Mouse (Mus musculus) hindbrain, embryonic 14.5 days (tissue): ENCODE measurements at regions not wholly inside any gene's neighbourhood (a gene's known extent, or its start where the extent isn't known, plus 50 kb on each side); places are given as distances from the start of the nearest gene placed in this dataset.

Experiments
- ATAC-seq: fragments of 200-750 bp; cut with Nextera tagmentation; 2 replicates; pipeline ENCODE4 v1.8.0; 2017; ENCODE audit warnings: moderate number of reproducible peaks, mild to moderate bottlenecking, moderate TSS enrichment, moderate library complexity; ENCODE audit not compliant: low FRiP score
- DNase-seq: peaks from one replicate; pipeline ENCODE4 v3.0.0-alpha.2; 2015; ENCODE audit warnings: low spot score
- H3K27ac ChIP-seq: fragments of 300-500 bp; sonication (generic); 2 replicates; pipeline ENCODE4 v1.5.1; 2014; ENCODE audit warnings: mild to moderate bottlenecking, moderate library complexity
- H3K27me3 ChIP-seq: fragments of 300-500 bp; sonication (generic); 2 replicates; pipeline ENCODE4 v1.6.1; 2014; ENCODE audit warnings: mild to moderate bottlenecking, low read length, mixed read lengths; ENCODE audit not compliant: control insufficient read depth, insufficient read depth
- H3K36me3 ChIP-seq: fragments of 300-500 bp; sonication (generic); replicated peaks from 2 replicates; pipeline ENCODE4 v1.6.1; 2014; ENCODE audit not compliant: control insufficient read depth, insufficient read depth
- H3K4me1 ChIP-seq: fragments of 300-500 bp; sonication (generic); replicated peaks from 2 replicates; pipeline ENCODE4 v1.6.1; 2014; ENCODE audit warnings: antibody characterized with exemption, low read length, mixed read lengths; ENCODE audit not compliant: control insufficient read depth, insufficient read depth
- H3K4me2 ChIP-seq: fragments of 300-500 bp; sonication (generic); replicated peaks from 2 replicates; pipeline ENCODE4 v1.6.1; 2014; ENCODE audit warnings: mild to moderate bottlenecking, moderate library complexity
- H3K4me3 ChIP-seq: fragments of 300-500 bp; sonication (generic); replicated peaks from 2 replicates; pipeline ENCODE4 v1.5.1; 2014; ENCODE audit warnings: mild to moderate bottlenecking, low read length
- H3K9ac ChIP-seq: fragments of 300-500 bp; sonication (generic); 2 replicates; pipeline ENCODE4 v1.6.1; 2014
- H3K9me3 ChIP-seq: fragments of 300-500 bp; sonication (generic); 2 replicates; pipeline ENCODE4 v1.6.1; 2016; ENCODE audit warnings: low read length; ENCODE audit not compliant: control insufficient read depth
- WGBS: fragments of 180-500 bp; shearing (Covaris S2); extraction: QIAGEN DNeasy Blood & Tissue Kit; methylation state at CpG from one replicate; pipeline ENCODE4 v1.1.7; 2014; 5-methylcytosine and 5-hydroxymethylcytosine counted together

DNA sequence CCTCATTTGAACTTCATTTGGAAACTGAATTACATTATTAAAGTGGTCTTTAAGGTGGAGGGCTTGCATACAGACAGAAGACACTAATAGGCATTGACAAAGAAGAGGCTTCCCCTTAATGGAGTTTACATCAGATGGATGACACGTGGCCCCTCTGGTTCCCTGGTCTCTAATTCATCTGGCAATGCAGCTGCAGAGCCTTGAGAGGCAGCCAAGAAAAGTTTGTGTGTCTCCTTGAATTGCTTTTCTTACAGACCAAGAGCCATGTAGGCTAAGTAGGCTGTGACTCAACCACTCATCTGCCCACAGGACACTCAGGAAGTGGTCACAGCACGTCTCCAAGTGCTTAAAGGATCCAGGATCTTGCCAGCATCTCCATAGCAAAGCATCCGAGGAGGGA lies 183.8 kb downstream of the Pdcd6ip start:
- H3K4me3 ChIP-seq, result no peak overlapping the region

DNA sequence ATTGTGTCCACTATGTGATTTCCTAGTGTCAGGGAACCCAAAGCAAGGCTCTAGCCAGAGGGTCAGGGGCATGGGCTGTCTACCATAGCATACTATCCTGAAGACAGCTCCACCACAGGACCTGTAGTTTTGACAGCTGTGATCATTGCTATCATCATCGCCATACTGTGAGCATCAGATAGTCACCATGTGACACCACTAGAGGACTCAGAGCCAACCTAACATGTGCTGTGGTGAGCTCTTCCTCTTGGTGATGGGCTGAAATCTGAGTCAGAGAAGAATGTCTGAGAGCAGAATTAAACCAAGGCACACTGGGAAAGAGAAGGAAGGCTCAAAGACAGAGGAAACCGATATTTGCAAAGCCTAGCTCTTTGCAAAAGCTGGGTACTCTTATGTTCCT lies 184.9 kb downstream of the Pdcd6ip start:
- 94% methylated on average over 2 of the region's 2 CpGs for WGBS

More for the DNA sequence above, 183.8 kb downstream of the Pdcd6ip start:
- no peak for DNase-seq
- Histone ChIP-seq H3K27ac (no peak overlapping the region), H3K36me3 (no peaks in the 10 kb centered on the region), H3K4me1 (no peaks in the 10 kb centered on the region), H3K9ac (no peak overlapping the region), H3K9me3 (no peaks in the 10 kb centered on the region), H3K4me2 (no peak overlapping the region), H3K27me3 (no peaks in the 10 kb centered on the region)
- no peak for ATAC-seq
- WGBS, result 75% methylated on average over 3 of the region's 3 CpGs

DNA sequence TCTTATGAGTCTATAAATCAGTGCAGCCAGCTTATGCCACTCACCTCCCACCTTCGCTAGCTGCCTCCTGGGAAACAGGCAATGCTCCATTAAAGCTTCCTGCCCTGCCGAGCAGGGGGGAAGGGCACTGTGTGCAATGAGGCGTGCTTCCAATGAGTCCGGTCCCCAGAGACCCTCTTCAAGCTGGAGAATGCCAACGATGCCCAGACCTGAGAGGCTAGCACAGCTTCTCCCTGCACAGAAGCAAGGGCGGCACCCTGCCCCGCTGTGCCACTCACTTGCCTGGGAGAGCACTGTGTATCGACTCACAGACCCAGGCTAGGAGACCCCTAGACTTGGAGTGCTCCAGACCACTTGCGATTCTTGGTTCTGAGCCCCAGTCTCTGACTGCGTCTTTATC lies 188.3 kb downstream of the Pdcd6ip start:
- Histone ChIP-seq H3K4me2 (no peak overlapping the region), H3K4me1 (no peaks in the 10 kb centered on the region), H3K4me3 (no peak overlapping the region), H3K27ac (no peak overlapping the region), H3K9ac (no peak overlapping the region), H3K36me3 (no peaks in the 10 kb centered on the region), H3K27me3 (no peaks in the 10 kb centered on the region), H3K9me3 (no peaks in the 10 kb centered on the region)
- DNase-seq (no peak), ATAC-seq (no peak)
- 57% methylated on average over 10 of the region's 10 CpGs for WGBS

More for the DNA sequence above, 184.9 kb downstream of the Pdcd6ip start:
- no peak overlapping the region for H3K4me2 ChIP-seq
- no peaks in the 10 kb centered on the region for H3K9me3 ChIP-seq
- H3K9ac ChIP-seq, result no peak overlapping the region
- no peaks in the 10 kb centered on the region for H3K27me3 ChIP-seq
- no peak overlapping the region for H3K4me3 ChIP-seq
- no peaks in the 10 kb centered on the region for H3K36me3 ChIP-seq
- ATAC-seq (no peak), DNase-seq (no peak)
- no peaks in the 10 kb centered on the region for H3K4me1 ChIP-seq
- no peak overlapping the region for H3K27ac ChIP-seq

DNA sequence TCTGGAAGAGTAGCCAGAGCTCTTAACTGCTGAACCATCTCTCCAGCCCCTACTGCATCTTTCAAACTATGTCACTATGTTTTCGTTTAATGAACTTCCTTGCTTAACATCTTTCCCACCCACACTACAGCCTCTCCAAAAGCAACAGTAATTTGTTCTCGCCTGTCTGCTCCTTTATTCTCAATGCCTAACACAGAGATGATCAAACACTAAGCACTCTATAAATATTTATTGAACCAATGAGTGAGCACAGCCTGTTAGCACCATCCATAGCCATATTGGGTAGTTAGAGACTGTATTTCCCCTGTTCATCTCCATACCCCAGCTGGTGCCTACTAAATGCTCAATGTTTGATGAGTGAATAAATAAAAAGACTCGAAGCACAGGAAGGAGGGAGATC lies 189.6 kb downstream of the Pdcd6ip start:
- no peak overlapping the region for H3K4me2 ChIP-seq
- H3K4me1 ChIP-seq, result no peaks in the 10 kb centered on the region
- 85% methylated on average over 3 of the region's 3 CpGs for WGBS
- no peak overlapping the region for H3K27ac ChIP-seq
- no peak overlapping the region for H3K9ac ChIP-seq
- H3K9me3 ChIP-seq, result no peaks in the 10 kb centered on the region
- no peak for ATAC-seq
- H3K27me3 ChIP-seq, result no peaks in the 10 kb centered on the region
- no peak overlapping the region for H3K4me3 ChIP-seq
- no peak for DNase-seq
- H3K36me3 ChIP-seq, result no peaks in the 10 kb centered on the region

DNA sequence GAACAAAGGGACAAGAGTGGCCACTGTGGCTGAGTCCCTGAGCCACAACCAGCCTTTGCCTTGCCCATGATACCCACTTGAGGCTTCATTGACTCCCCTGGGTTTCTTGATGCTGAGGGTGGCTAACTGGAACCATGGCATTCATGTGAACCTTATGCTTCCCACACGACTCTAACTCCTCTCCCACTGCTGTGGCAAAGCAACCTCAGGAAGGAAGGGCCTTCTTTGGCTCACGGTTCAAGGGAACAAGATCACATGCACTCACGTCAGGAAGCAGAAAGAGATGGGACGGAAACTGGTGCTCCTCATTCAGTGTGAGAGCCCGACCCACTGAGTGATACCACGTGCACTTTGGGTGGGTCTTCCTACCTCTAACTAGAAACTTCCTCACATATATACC lies 190.3 kb downstream of the Pdcd6ip start:
- Histone ChIP-seq H3K27ac (no peak overlapping the region), H3K4me2 (no peak overlapping the region), H3K36me3 (no peaks in the 10 kb centered on the region), H3K4me1 (no peaks in the 10 kb centered on the region), H3K4me3 (no peak overlapping the region), H3K9me3 (no peaks in the 10 kb centered on the region), H3K27me3 (no peaks in the 10 kb centered on the region), H3K9ac (no peak overlapping the region)
- WGBS, result 94% methylated on average over 6 of the region's 6 CpGs
- no peak for DNase-seq
- no peak for ATAC-seq

DNA sequence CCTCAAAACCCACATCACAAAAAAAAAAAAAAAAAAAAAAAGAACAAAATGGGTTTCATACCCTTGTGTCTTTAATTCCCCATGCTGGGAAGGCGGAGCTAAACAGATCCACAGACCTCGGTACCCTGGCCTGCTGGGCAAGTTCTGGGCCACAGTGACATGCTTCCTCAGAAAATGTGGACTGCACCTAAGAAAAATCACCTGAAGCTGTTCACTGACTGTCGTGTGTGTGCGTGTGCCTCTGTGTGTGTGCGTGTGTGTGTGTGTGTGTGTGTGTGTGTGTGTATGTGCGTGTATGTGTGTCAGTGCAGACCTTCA lies 192.4 kb downstream of the Pdcd6ip start:
- 83% methylated on average over 6 of the region's 6 CpGs for WGBS
- no peaks in the 10 kb centered on the region for H3K4me1 ChIP-seq
- H3K27me3 ChIP-seq, result no peaks in the 10 kb centered on the region
- H3K4me2 ChIP-seq, result no peak overlapping the region
- no peak for DNase-seq
- no peak overlapping the region for H3K4me3 ChIP-seq
- H3K9me3 ChIP-seq, result no peaks in the 10 kb centered on the region
- ATAC-seq, result no peak
- no peak overlapping the region for H3K9ac ChIP-seq
- no peaks in the 10 kb centered on the region for H3K36me3 ChIP-seq
- no peak overlapping the region for H3K27ac ChIP-seq

DNA sequence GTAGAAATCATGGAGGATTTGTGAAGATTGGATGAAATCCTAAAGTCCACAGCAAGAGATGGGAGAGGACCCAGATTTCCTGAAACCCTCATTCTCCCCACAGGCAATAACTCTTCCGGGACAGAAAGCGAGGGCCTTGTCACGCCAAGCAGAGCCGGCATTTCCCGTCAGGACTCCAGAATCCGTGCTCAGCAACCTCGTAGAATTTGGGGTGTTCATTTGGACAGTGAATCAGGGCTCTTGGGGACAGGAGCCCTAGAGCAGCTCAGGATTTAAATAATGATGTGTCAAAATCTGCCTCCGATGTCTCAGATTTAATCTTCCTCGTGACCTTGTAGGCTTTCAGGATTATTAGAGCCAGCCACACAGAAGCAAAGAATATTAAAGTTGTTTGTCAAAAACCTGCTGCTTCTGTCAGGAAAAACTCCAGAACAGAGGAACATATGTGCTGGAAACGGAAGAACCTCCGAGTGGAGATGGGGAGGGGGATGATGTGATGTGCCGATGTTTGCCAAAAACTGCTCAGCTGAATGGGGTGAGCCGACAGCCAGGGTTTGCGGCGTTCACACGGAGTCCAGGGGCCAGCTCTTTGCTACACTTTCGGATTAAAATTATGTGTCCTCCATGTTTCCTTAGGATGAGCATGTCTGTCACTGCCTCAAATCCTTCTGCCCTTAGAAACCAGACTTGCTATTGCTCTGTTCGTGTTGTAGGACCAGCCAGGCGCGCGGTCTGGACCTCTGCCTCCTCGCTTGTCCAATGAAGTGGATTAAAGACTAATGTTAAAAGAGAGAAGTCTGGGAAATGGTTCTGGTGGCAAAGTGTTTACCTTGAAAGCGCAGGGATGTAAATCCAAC lies 193.0 kb downstream of the Pdcd6ip start:
- Histone ChIP-seq H3K4me3 (no peak overlapping the region), H3K4me1 (no peaks in the 10 kb centered on the region), H3K9me3 (no peaks in the 10 kb centered on the region), H3K27me3 (no peaks in the 10 kb centered on the region), H3K4me2 (no peak overlapping the region), H3K27ac (no peak overlapping the region), H3K9ac (no peak overlapping the region), H3K36me3 (no peaks in the 10 kb centered on the region)
- DNase-seq, result no peak
- ATAC-seq, result no peak
- WGBS, result 74% methylated on average over 23 of the region's 23 CpGs

DNA sequence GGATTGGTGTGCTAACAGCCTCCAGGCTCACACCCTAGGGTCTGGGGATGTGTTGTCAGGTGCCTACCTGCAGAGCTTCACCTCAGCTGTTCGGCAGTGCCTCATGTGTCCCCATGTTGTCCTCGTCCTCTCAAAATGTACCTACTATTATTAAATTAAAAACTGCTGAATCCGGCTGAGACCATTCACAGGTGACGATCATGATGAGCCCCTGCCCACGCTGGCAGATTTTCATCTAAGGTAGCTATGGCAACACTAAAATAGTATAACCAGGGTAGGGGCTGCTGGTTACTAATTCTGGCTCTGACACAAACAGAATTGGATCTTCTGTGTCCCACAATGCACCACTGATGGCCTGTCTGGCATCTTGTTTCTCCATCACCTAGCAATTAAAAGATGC lies 196.8 kb downstream of the Pdcd6ip start:
- no peaks in the 10 kb centered on the region for H3K27me3 ChIP-seq
- DNase-seq (no peak), ATAC-seq (no peak)
- no peaks in the 10 kb centered on the region for H3K36me3 ChIP-seq
- no peak overlapping the region for H3K27ac ChIP-seq
- H3K4me1 ChIP-seq, result peaks cover 21% of the 10 kb centered on the region
- no peak overlapping the region for H3K4me3 ChIP-seq
- 83% methylated on average over 5 of the region's 5 CpGs for WGBS
- H3K4me2 ChIP-seq, result no peak overlapping the region
- H3K9ac ChIP-seq, result no peak overlapping the region
- no peaks in the 10 kb centered on the region for H3K9me3 ChIP-seq

DNA sequence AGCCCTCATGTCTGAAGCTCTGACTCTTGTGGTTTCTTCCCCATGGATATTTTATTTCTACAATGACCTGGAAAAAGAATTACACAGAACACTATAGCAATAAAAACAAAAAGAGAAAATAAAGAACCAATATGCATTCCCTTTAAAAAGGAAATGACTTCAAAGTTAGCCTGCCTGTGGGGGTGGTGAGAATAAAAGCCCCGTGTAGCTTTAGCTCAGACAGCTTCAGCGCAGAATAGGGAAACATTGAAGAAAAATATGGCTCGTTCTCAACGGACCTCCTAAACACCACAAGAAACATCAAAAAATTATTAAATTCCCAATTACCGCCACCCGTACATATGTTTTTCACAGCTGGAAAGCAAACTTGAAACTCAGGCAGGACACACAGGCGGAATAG lies 198.7 kb downstream of the Pdcd6ip start:
- Histone ChIP-seq H3K9ac (no peak overlapping the region), H3K27me3 (no peaks in the 10 kb centered on the region), H3K9me3 (no peaks in the 10 kb centered on the region), H3K27ac (no peak overlapping the region), H3K36me3 (no peaks in the 10 kb centered on the region), H3K4me1 (peaks cover 21% of the 10 kb centered on the region), H3K4me3 (no peak overlapping the region), H3K4me2 (no peak overlapping the region)
- 78% methylated on average over 7 of the region's 7 CpGs for WGBS
- ATAC-seq (no peak), DNase-seq (no peak)

DNA sequence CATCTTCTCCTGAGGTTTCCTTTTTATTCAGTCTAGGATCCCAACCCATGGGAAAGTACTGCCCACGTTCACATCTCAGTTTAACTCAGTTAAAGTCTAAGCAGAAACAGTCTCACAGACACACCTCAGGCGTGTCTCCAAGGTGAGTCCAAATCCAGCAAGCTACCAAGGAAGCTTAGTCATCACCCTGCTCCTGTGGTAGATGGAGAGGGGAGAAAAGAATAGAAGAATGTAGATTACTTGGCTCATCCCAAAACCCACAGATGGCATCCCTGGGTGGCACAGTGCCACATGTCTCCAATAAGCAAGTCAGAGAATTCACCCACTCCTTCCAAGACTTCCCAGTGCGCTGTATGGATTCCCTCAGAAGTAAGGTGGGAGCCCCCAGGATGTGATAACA lies 199.2 kb downstream of the Pdcd6ip start:
- 93% methylated on average over 3 of the region's 3 CpGs for WGBS
- Histone ChIP-seq H3K27ac (0 out of 2 replicates have a peak overlapping the region, but pooled peaks have one; percentile 73), H3K27me3 (no peaks in the 10 kb centered on the region), H3K9ac (no peak overlapping the region), H3K4me3 (no peak overlapping the region), H3K9me3 (no peaks in the 10 kb centered on the region), H3K4me1 (peaks cover 21% of the 10 kb centered on the region), H3K4me2 (no peak overlapping the region), H3K36me3 (no peaks in the 10 kb centered on the region)
- DNase-seq (no peak), ATAC-seq (no peak)
